Mouse (Mus musculus) stomach, embryonic 14.5 days (tissue): ENCODE measurements around the gene Dmac2. TPM values are rescaled to one million over a fixed set of nuclear protein-coding genes. Genes with fewer than 3 reads are reported as not detected.
A peak's percentile ranks its signal among the peaks of the same experiment; 100 is the strongest.

ENCODE experiments used
- ATAC-seq: fragments of 200-750 bp; cut with Nextera tagmentation; 2 replicates; pipeline ENCODE4 v1.8.0; 2017; ENCODE audit warnings: low read depth, moderate TSS enrichment; ENCODE audit not compliant: insufficient number of reproducible peaks, insufficient read depth, low FRiP score
- H3K27ac ChIP-seq: fragments of 300-500 bp; sonication (generic); 2 replicates; pipeline ENCODE4 v1.5.1; 2014; ENCODE audit warnings: mild to moderate bottlenecking, low read length, moderate library complexity, mixed read lengths
- H3K27me3 ChIP-seq: fragments of 300-500 bp; sonication (generic); 2 replicates; pipeline ENCODE4 v1.6.1; 2014; ENCODE audit warnings: low read length, control low read depth, mixed read lengths; ENCODE audit not compliant: control insufficient read depth, insufficient read depth
- H3K36me3 ChIP-seq: fragments of 300-500 bp; sonication (generic); 2 replicates; pipeline ENCODE4 v1.6.1; 2014; ENCODE audit warnings: mild to moderate bottlenecking, control low read depth, low read length, moderate library complexity, mixed read lengths; ENCODE audit not compliant: control insufficient read depth, insufficient read depth
- H3K4me1 ChIP-seq: fragments of 300-500 bp; sonication (generic); 2 replicates; pipeline ENCODE4 v1.6.1; 2014; ENCODE audit warnings: low read length, control low read depth, mixed read lengths; ENCODE audit not compliant: control insufficient read depth, insufficient read depth
- H3K4me2 ChIP-seq: fragments of 300-500 bp; sonication (generic); replicated peaks from 2 replicates; pipeline ENCODE4 v1.6.1; 2014; ENCODE audit warnings: low read depth, low read length, control low read depth
- H3K4me3 ChIP-seq: fragments of 300-500 bp; sonication (generic); 2 replicates; pipeline ENCODE4 v1.5.1; 2014; ENCODE audit warnings: low read depth, low read length, control low read depth
- H3K9ac ChIP-seq: fragments of 300-500 bp; sonication (generic); replicated peaks from 2 replicates; pipeline ENCODE4 v1.6.1; 2014; ENCODE audit warnings: low read depth, mild to moderate bottlenecking, control low read depth, low read length, moderate library complexity, mixed read lengths
- H3K9me3 ChIP-seq: fragments of 300-500 bp; sonication (generic); 2 replicates; pipeline ENCODE4 v1.6.1; 2016; ENCODE audit warnings: low read depth, low read length, control low read depth; ENCODE audit not compliant: control insufficient read depth
- WGBS: fragments of 180-500 bp; shearing (Covaris S2); extraction: QIAGEN DNeasy Blood & Tissue Kit; methylation state at CpG from one replicate; pipeline ENCODE4 v1.1.7; 2014; 5-methylcytosine and 5-hydroxymethylcytosine counted together
- polyA plus RNA-seq: library from polyadenylated mRNA; unstranded; fragments of >200 nt; fragmentation: Nextera tagmentation; extraction: Ambion mirVana; gene quantifications from 2 replicates; pipeline ENCODE4 v1.2.1, GENCODE M21; 2014

Dmac2 gene
- polyA plus RNA-seq, 1 experiment from 2014 or later: 44.9 TPM

DNA sequence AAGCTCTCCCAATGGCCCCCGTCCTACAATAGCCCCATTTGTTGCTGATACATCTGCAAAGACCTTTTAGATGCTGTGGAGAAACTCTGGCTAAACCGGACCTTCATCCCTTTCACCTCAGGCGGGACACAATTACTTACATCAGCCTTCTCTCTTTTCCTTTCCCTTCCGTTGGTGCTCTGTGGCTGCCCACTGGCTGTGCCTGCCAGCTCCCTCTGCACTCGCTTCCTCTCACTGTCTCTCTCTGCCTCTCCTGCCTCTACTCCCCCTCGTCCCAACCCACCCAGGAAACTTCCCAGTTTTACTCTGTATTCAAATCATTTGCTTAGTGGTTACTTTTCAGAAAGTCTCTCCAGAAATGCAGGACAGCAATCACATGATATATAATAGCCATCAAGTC lies 9.2 kb upstream of the Dmac2 start:
- 42% methylated on average over 6 of the region's 6 CpGs for WGBS
- Histone ChIP-seq H3K9me3 (no peaks in the 10 kb centered on the region), H3K36me3 (no peaks in the 10 kb centered on the region), H3K9ac (no peak overlapping the region), H3K27ac (no peak overlapping the region), H3K4me1 (no peaks in the 10 kb centered on the region), H3K27me3 (no peaks in the 10 kb centered on the region), H3K4me3 (no peak overlapping the region), H3K4me2 (no peak overlapping the region)
- ATAC-seq: no peak

DNA sequence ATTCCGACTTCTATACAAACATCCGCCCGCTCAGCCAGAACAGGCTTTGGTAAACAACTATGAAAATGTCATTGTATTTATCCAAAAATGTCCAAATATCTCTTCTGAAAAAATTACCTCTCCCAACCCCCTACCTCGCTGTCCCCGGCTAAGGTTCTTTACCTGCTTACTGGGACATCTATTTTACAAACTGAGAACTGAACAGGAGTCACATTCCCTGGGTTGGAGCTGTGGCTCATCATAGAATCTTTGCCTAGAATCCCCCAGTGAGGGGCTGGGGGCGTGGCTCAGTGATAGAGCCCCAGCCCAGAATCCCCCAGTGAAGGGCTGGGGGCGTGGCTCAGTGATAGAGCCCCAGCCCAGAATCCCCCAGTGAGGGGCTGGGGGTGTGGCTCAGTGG lies 7.7 kb upstream of the Dmac2 start:
- H3K36me3 ChIP-seq: no peaks in the 10 kb centered on the region
- no peak for ATAC-seq
- no peaks in the 10 kb centered on the region for H3K27me3 ChIP-seq
- H3K27ac ChIP-seq: no peak overlapping the region
- H3K9me3 ChIP-seq: no peaks in the 10 kb centered on the region
- no peak overlapping the region for H3K9ac ChIP-seq
- H3K4me2 ChIP-seq: no peak overlapping the region
- no peaks in the 10 kb centered on the region for H3K4me1 ChIP-seq
- H3K4me3 ChIP-seq: no peak overlapping the region
- 41% methylated on average over 7 of the region's 7 CpGs for WGBS

DNA sequence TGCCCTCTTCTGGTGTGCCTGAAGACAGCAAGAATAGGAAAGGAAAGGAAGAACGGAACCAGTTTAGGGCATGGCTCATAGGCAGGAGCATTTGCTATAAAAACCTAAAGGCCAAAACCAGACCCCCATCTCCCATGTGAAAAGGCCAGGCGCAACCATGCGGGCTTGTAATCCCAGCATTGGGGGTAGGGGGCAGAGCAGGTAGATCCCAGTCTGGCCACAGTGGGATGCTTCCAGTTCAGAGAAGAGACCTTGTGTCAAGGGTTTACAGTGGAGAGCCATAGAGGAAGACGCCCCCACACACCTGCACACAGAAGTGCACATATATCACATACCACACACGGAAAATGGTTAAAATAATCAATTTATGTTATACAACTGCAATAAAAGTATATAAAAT lies 5.1 kb upstream of the Dmac2 start:
- Histone ChIP-seq H3K4me3 (no peak overlapping the region), H3K4me2 (no peak overlapping the region), H3K27me3 (no peaks in the 10 kb centered on the region), H3K9ac (no peak overlapping the region), H3K4me1 (no peaks in the 10 kb centered on the region), H3K9me3 (no peaks in the 10 kb centered on the region), H3K27ac (no peak overlapping the region), H3K36me3 (no peaks in the 10 kb centered on the region)
- no peak for ATAC-seq
- WGBS: 85% methylated on average over 5 of the region's 5 CpGs

DNA sequence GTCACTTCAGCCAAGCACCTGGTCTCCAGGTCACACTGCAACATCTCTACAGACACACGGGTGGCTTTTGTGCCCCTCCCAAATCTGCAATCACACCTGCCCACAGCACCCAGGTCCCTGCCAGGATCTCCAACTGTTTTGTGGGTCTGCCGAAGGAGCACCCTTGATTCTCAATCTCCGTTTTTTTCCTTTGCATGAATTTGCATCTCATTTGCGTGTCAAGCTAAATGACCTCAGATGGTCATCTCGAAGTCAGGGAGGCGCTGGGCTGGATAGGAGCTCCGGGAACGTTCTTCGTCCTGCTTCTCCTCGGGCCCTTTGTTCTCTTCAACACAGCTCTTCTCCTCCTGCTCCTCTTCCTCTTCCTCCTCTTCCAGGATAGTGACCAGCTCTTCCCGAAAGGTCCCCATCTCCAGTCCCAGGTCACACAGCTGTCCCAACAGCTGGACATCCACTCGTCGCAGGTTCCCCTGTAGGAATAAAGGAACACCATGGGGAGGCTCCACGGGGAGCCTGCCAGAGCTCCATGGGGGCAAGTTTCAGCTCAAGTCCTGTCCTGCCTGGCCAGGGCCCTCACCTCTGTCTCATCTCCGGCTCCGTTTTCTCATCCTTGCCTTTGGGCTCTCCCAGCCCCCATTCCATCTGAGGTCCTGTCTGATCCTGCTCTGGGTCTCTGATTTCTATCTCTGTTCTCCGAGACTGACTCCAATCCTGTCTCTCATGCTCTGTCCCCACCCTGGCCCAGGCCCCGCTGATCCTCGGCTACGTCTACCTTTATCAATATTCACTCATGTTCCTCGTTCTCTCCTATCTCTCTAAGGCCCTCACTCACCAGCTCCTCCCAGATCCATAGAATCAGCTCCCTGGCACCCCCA lies 4.1 kb upstream of the Dmac2 start:
- no peak overlapping the region for H3K4me3 ChIP-seq
- no peaks in the 10 kb centered on the region for H3K9me3 ChIP-seq
- no peak overlapping the region for H3K27ac ChIP-seq
- no peak for ATAC-seq
- no peak overlapping the region for H3K9ac ChIP-seq
- H3K27me3 ChIP-seq: no peaks in the 10 kb centered on the region
- H3K36me3 ChIP-seq: no peaks in the 10 kb centered on the region
- no peak overlapping the region for H3K4me2 ChIP-seq
- WGBS: 75% methylated on average over 21 of the region's 21 CpGs
- 0 out of 2 replicates have a peak, but pooled peaks cover 3% of the 10 kb centered on the region for H3K4me1 ChIP-seq

DNA sequence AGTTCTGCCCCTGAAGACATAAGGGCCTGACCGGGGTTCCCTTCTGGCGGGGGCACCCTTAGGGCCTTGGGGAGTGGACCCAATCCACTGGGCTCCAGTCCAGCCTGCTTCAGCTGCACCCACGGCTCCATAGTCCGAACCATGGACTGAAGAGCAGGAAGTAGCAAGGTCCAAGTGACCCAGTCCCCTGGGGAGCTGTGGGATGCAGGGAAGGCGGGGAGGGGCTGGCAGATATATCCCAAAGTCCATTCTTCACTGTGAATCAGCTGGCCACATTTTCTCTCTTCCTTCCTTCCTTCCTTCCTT lies 3.6 kb upstream of the Dmac2 start, which contains the start of gene Erich4:
Gene Erich4, minus strand, starts transcription at position 187 of the 306 bp plus-strand sequence.
- Histone ChIP-seq H3K4me3 (no peak within 1 kb of the TSS), H3K9ac (no peak within 1 kb of the TSS), H3K4me1 (0 out of 2 replicates have a peak, but pooled peaks cover 4% of the 10 kb centered on the region), H3K27ac (no peak within 1 kb of the TSS), H3K36me3 (no peaks in the 10 kb centered on the region), H3K9me3 (no peaks in the 10 kb centered on the region), H3K4me2 (no peak within 1 kb of the TSS), H3K27me3 (no peaks in the 10 kb centered on the region)
- no peak for ATAC-seq
- WGBS: 76% methylated on average over 5 of the region's 5 CpGs

DNA sequence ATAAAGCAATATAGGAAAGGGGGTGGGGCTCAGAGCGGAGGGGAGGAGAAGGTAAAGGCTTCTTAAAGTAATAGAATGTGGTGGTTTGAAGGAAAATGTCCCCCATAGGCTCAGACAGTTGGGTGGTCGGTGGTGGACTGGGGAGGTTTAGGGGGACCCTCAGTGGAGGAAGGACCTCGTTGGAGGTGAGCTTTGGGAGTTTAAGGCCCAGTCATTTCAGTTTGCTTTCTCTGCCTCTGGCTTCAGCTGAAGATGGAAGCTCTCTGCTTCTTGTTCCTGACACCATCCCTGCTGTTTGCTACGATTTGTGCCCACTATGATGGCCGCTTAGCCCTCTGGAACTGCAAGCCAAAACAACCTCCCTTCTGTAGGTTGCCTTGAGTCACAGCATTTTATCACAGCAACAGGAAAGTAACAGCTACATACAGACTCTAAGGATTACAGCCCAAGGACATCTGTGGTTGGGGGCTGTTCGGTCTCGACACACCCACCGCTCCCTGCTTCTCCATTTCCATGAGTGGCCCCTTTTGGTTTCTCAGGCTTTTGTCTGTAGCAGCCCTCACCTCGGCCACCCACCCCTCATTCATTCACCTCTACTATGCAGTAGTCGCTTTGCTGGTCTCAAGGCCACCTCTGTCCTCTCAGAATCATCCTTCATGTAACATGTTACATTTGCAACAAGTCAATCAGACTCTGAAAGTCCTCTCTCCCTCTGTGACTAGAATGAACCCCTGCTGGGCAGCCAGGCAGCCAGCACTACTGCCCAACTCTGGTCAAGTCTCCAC lies 1.6 kb upstream of the Dmac2 start:
- Histone ChIP-seq H3K4me2 (no peak overlapping the region), H3K9me3 (no peaks in the 10 kb centered on the region), H3K9ac (no peak overlapping the region), H3K36me3 (peaks cover 8% of the 10 kb centered on the region; the same call in 1 of the 2 replicates), H3K4me1 (0 out of 2 replicates have a peak, but pooled peaks cover 4% of the 10 kb centered on the region), H3K4me3 (no peak overlapping the region), H3K27me3 (no peaks in the 10 kb centered on the region), H3K27ac (no peak overlapping the region)
- WGBS: 83% methylated on average over 10 of the region's 10 CpGs
- no peak for ATAC-seq

DNA sequence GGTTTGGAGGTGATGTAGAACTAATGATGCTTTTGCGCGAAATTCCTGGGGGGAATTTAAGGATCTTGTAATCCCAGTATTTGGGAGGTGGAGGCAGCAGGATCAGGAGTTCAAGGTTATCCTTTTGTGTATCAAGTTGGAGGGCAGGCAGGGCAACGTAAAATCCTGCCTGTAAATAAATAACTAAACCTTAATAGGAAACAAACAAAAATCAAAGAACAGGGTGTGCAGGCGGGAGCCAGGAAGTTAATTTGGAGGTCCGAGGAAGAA lies 443 bp downstream of the Dmac2 start:
- Histone ChIP-seq H3K36me3 (peaks cover 8% of the 10 kb centered on the region; the same call in 1 of the 2 replicates), H3K9me3 (no peaks in the 10 kb centered on the region), H3K9ac (0 out of 2 replicates have a peak overlapping the region, but pooled peaks have one; percentile 23), H3K4me1 (0 out of 2 replicates have a peak, but pooled peaks cover 4% of the 10 kb centered on the region), H3K4me2 (peak overlapping the region; percentile 59), H3K27me3 (no peaks in the 10 kb centered on the region), H3K27ac (no peak overlapping the region), H3K4me3 (peak overlapping the region; percentile 45)
- 19% methylated on average over 5 of the region's 5 CpGs for WGBS
- ATAC-seq: no peak

DNA sequence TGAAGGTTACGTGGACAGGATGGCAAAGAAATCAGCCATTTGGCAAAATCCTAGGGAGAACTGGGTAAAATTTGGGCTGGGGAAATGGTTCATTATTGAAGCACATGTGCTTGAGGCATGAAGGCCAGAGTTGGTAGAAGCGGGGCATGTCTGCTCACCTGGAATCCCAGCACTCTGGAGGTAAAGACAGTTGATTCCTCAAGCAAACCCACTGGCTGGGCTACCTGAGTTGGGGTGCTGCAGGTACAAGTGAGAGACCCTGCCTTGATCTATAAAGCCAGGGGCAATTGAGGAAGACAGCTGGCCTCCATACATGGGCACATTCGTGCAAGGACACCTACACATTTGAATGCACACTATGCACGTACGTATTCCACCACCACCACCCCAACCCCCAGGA lies 887 bp downstream of the Dmac2 start:
- Histone ChIP-seq H3K9me3 (no peaks in the 10 kb centered on the region), H3K9ac (no peak overlapping the region), H3K4me2 (peak overlapping the region; percentile 59), H3K27me3 (no peaks in the 10 kb centered on the region), H3K4me3 (peak overlapping the region; percentile 45), H3K27ac (no peak overlapping the region), H3K4me1 (0 out of 2 replicates have a peak, but pooled peaks cover 4% of the 10 kb centered on the region), H3K36me3 (peaks cover 8% of the 10 kb centered on the region; the same call in 1 of the 2 replicates)
- ATAC-seq: no peak
- WGBS: 91% methylated on average over 5 of the region's 5 CpGs
